Mouse (Mus musculus) kidney, postnatal 36 days (tissue): ENCODE data around the gene Fgfr2.

Source experiments
- DNase-seq, 2 experiments: peaks; one replicate each; pipeline ENCODE4 v3.0.0; 2021 to 2022; ENCODE audit warnings: mixed read lengths in 2 of 2

The Fgfr2 gene

GRCm38 (mm10) chr7:130855681-130856080 is 2267.5 kb downstream of the Fgfr2 start:
- peak in 1 of 2 experiments; percentile 26 for DNase-seq

- DNase-seq, result no peak
Measured at GRCm38 (mm10) chr7:130854684-130855292, 2268.4 kb downstream of the Fgfr2 start.

GRCm38 (mm10) chr7:130847164-130847718 is 2275.9 kb downstream of the Fgfr2 start:
- no peak for DNase-seq

GRCm38 (mm10) chr7:130839380-130840100 is 2283.6 kb downstream of the Fgfr2 start:
- no peak for DNase-seq

- no peak for DNase-seq
Measured at GRCm38 (mm10) chr7:130838658-130839025, 2284.5 kb downstream of the Fgfr2 start.

GRCm38 (mm10) chr7:130837941-130838657 is 2285.1 kb downstream of the Fgfr2 start:
- peak; percentile 85 to 93 for DNase-seq

- peak; percentile 45 to 67 for DNase-seq
Measured at GRCm38 (mm10) chr7:130836066-130836465, 2287.1 kb downstream of the Fgfr2 start.

- DNase-seq, result peak; percentile 74 to 75
Measured at GRCm38 (mm10) chr7:130834958-130835861, 2287.9 kb downstream of the Fgfr2 start.

GRCm38 (mm10) chr7:130834299-130834698 is 2288.9 kb downstream of the Fgfr2 start:
- peak in 1 of 2 experiments; percentile 58 for DNase-seq

GRCm38 (mm10) chr7:130831586-130831985 is 2291.6 kb downstream of the Fgfr2 start:
- peak; percentile 79 to 86 for DNase-seq

GRCm38 (mm10) chr7:130828475-130828874 is 2294.7 kb downstream of the Fgfr2 start:
- no peak for DNase-seq

- DNase-seq, result no peak
Measured at GRCm38 (mm10) chr7:130827844-130828403, 2295.2 kb downstream of the Fgfr2 start.

- DNase-seq, result peak; percentile 69 to 83
Measured at GRCm38 (mm10) chr7:130827431-130827830, 2295.7 kb downstream of the Fgfr2 start.

GRCm38 (mm10) chr7:130826343-130826742 is 2296.8 kb downstream of the Fgfr2 start:
- no peak for DNase-seq

- DNase-seq, result no peak
Measured at GRCm38 (mm10) chr7:130823992-130824391, 2299.2 kb downstream of the Fgfr2 start.

GRCm38 (mm10) chr7:130819624-130820023 is 2303.5 kb downstream of the Fgfr2 start:
- DNase-seq, result no peak

GRCm38 (mm10) chr7:130818813-130819212 is 2304.3 kb downstream of the Fgfr2 start:
- DNase-seq, result no peak

- no peak for DNase-seq
Measured at GRCm38 (mm10) chr7:130816243-130816642, 2306.9 kb downstream of the Fgfr2 start.

GRCm38 (mm10) chr7:130815601-130816000 is 2307.5 kb downstream of the Fgfr2 start:
- no peak for DNase-seq

GRCm38 (mm10) chr7:130812407-130812806 is 2310.7 kb downstream of the Fgfr2 start:
- no peak for DNase-seq

- DNase-seq, result no peak
Measured at GRCm38 (mm10) chr7:130810238-130810637, 2312.9 kb downstream of the Fgfr2 start.

- DNase-seq, result no peak
Measured at GRCm38 (mm10) chr7:130808694-130809093, 2314.5 kb downstream of the Fgfr2 start.
